ENCODE assay signal across 8 mouse cellular contexts in genomic region chr17:34802756-34803155, GRCm38 (mm10). TPM values are rescaled to one million over a fixed set of nuclear protein-coding genes. Genes with fewer than 3 reads are reported as not detected.
"Had no signal": no experiment of that assay in that cellular context is flagged by ENCODE, and none has a peak within 500 bp of the region (broad histone marks: within the 10 kb centered on the region; RNA-seq: fewer than 3 reads in every experiment).

No protein-coding gene starts in this region.

RNA-seq across cellular contexts. Expression of gene Cyp21a1, which starts 1.6 kb away (rescaled TPM):
- total RNA-seq: neutrophil, adult 5-6 weeks had no signal
- polyA plus RNA-seq: neural tube, embryonic 13.5 days; neural tube, embryonic 14.5 days; neural tube, embryonic 15.5 days; stomach, embryonic 14.5 days; stomach, postnatal 0 days; thymus, postnatal 0 days; urinary bladder, adult 2 months had no signal
